Mouse (Mus musculus) midbrain, embryonic 13.5 days (tissue): ENCODE measurements around the gene Apol7e. TPM values are rescaled to one million over a fixed set of nuclear protein-coding genes. Genes with fewer than 3 reads are reported as not detected.
"Not testable (repeated sequence)": the region's sequence is repeated elsewhere in the genome, so short reads cannot be mapped to it uniquely, and the experiment has no call there.

Source experiments
- ATAC-seq: fragments of 200-750 bp; cut with Nextera tagmentation; 2 replicates; pipeline ENCODE4 v1.8.0; 2017; ENCODE audit warnings: mild to moderate bottlenecking, moderate TSS enrichment, moderate library complexity
- H3K27ac ChIP-seq: fragments of 300-500 bp; sonication (generic); 2 replicates; pipeline ENCODE4 v1.5.1; 2015; ENCODE audit warnings: inconsistent platforms, mild to moderate bottlenecking, moderate library complexity
- H3K27me3 ChIP-seq: fragments of 300-500 bp; sonication (generic); 2 replicates; pipeline ENCODE4 v1.6.1; 2015; ENCODE audit warnings: mild to moderate bottlenecking, inconsistent platforms
- H3K36me3 ChIP-seq: fragments of 300-500 bp; sonication (generic); 2 replicates; pipeline ENCODE4 v1.6.1; 2015; ENCODE audit warnings: mild to moderate bottlenecking, inconsistent platforms
- H3K4me1 ChIP-seq: fragments of 300-500 bp; sonication (generic); replicated peaks from 2 replicates; pipeline ENCODE4 v1.6.1; 2015; ENCODE audit warnings: inconsistent platforms
- H3K4me2 ChIP-seq: fragments of 300-500 bp; sonication (generic); replicated peaks from 2 replicates; pipeline ENCODE4 v1.6.1; 2015; ENCODE audit warnings: moderate library complexity, mild to moderate bottlenecking, inconsistent platforms
- H3K4me3 ChIP-seq: fragments of 300-500 bp; sonication (generic); replicated peaks from 2 replicates; pipeline ENCODE4 v1.5.1; 2015; ENCODE audit warnings: mild to moderate bottlenecking, inconsistent platforms
- H3K9ac ChIP-seq: fragments of 300-500 bp; sonication (generic); replicated peaks from 2 replicates; pipeline ENCODE4 v1.6.1; 2015; ENCODE audit warnings: mild to moderate bottlenecking, inconsistent platforms
- H3K9me3 ChIP-seq: fragments of 300-500 bp; sonication (generic); 2 replicates; pipeline ENCODE4 v1.6.1; 2016; ENCODE audit warnings: mild to moderate bottlenecking, inconsistent platforms
- WGBS: fragments of 180-500 bp; shearing (Covaris S2); methylation state at CpG from one replicate; pipeline ENCODE4 v1.1.7; 2015; 5-methylcytosine and 5-hydroxymethylcytosine counted together
- polyA plus RNA-seq: library from polyadenylated mRNA; unstranded; fragments of >200 nt; fragmentation: Nextera tagmentation; extraction: Ambion mirVana; gene quantifications from 2 replicates; pipeline ENCODE4 v1.2.1, GENCODE M21; 2015

Apol7e gene
- polyA plus RNA-seq, 1 experiment from 2014 or later = not detected

DNA sequence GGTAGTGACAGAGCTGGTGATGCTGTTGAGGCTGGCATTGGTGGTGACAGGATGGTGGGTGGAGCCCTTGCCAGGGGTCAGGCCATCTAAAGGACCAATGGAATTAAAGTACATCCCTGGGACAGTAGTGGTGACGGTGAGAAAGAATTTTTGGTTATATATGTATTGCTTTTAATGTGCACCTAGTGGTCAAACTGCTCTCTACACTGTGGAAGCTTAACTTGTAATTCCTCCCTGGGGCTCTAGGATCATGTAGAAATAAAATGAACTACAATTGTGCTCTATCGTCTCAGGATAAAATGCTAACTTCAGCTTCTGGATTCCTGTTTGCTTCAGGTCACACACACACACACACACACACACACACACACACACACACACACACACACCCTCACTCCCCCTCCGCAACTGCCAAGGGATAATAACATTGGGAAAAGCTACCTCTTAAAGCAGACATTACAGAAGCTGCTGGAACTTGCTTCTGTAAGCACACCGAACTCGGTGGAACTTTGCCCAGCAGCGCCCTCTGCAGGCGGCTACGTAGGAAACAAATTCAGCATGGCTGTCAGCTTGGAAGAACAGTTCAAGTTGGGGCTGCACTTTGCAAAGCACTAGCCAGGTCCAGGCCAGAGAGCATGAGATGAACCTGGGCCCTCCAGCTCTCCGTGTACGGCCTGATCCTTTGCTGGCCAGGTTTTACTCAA, 25.7 kb downstream of the Apol7e start:
- H3K36me3 ChIP-seq, H3K27me3 ChIP-seq, H3K4me2 ChIP-seq, H3K4me1 ChIP-seq, ATAC-seq, H3K9ac ChIP-seq, H3K9me3 ChIP-seq, H3K4me3 ChIP-seq, H3K27ac ChIP-seq: not testable (repeated sequence)
- WGBS = 24% methylated on average over 2 of the region's 10 CpGs

DNA sequence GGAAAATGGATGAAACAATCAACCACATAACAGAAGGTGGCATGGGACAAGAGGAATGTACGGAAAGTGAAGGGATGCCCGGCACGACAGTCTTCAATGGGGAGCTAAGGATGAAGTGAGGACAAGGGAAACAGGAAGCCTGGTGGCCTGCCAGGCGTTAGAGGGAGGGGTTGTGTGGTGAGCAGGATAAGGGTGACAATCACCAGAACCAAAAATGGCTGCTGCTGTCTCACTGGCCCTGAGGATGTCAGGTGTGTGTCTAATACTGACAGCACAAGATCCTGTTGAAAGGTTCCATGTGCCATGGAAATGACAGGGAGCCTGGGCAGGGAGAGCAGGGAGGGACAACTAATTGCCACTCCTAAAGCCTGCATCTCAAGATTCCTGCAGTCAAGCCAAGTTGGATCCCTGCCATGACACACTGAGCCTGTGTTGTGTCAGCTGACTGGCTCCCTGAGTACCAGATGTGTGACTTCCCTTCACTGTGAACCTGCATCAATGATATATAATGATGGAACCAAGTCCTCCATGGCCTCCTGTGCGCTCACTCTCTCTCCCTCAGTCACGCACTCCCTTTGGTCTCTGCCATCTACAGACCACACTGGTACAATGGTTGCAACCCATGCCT, 26.9 kb downstream of the Apol7e start:
- not testable (repeated sequence) for H3K4me1 ChIP-seq, H3K36me3 ChIP-seq, H3K27me3 ChIP-seq, H3K4me3 ChIP-seq, H3K9me3 ChIP-seq, H3K9ac ChIP-seq, ATAC-seq, H3K27ac ChIP-seq, H3K4me2 ChIP-seq
- 88% methylated on average over 6 of the region's 6 CpGs for WGBS

DNA sequence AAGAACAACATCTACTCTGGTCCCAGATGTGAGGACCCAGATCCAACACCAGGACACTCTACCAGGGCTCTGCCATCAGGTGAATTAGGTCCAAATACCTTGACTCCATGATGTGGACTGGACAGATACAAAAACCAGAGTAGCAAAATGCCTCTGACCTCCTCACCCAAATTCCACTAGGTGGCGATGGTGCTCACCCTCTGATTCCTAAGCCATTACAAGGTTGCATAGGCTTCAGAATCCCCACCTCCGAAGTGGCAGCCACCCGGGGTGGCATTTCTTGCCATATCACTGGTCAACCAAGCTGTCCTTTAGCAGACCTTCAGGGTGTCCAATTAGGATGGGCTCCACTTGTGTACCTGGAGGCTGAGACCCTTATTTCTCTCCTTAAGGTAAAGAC, 28.5 kb downstream of the Apol7e start:
- H3K4me3 ChIP-seq, H3K36me3 ChIP-seq, H3K9me3 ChIP-seq, H3K9ac ChIP-seq, H3K4me1 ChIP-seq, H3K27me3 ChIP-seq, H3K27ac ChIP-seq, H3K4me2 ChIP-seq: not testable (repeated sequence)
- 9% methylated on average over 3 of the region's 3 CpGs for WGBS
- ATAC-seq = 0 out of 2 replicates have a peak, but pooled peaks have one; percentile 45

DNA sequence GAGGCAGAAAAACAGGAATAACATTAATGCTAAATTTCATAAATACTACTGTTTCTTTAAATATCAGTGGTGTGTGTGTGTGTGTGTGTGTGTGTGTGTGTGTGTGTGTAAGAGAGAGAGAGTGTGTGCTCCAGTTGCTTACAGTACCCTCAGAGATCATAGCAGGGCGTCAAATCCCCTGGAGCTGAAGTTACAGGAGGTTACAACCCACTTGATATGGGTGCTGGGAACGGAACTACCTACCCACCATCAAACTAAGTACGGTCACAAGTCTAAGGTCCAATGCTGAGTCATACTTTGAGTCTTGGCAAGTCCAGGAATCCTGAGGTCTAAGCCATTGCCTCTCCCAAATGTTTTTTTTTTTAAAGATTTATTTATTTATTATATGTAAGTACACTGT, 29.1 kb downstream of the Apol7e start:
- 91% methylated on average over 3 of the region's 3 CpGs for WGBS
- not testable (repeated sequence) for H3K4me2 ChIP-seq, H3K4me3 ChIP-seq, H3K27ac ChIP-seq, H3K4me1 ChIP-seq, ATAC-seq, H3K36me3 ChIP-seq, H3K27me3 ChIP-seq, H3K9ac ChIP-seq, H3K9me3 ChIP-seq

DNA sequence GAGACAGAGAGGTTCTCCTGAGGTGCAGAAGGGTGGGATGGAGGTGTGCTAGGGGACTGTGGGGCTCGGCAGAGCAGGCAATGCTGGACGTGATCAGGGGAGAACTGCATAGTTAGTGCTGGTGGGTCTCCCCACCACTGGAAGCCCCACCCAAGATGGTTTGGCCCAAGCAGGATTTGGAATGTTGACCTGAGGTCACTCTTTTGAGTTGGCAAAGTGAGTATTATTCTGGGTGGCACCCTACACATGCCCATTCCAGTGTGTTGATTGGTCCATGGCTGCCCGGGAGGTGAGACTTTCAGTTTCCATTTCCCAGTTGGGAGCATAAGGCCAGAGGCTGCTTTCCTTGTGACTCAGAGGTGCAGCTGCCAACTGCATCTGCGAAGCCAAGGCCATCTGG, 30.1 kb downstream of the Apol7e start, which contains the start of gene Apol9b:
TSS of gene Apol9b (plus strand) at position 301 of the 400 bp plus-strand sequence.
- not testable (repeated sequence) for ATAC-seq, H3K4me3 ChIP-seq, H3K9me3 ChIP-seq, H3K36me3 ChIP-seq, H3K4me2 ChIP-seq, H3K27ac ChIP-seq, H3K27me3 ChIP-seq, H3K4me1 ChIP-seq, H3K9ac ChIP-seq
- 89% methylated on average over 1 of the region's 4 CpGs for WGBS

DNA sequence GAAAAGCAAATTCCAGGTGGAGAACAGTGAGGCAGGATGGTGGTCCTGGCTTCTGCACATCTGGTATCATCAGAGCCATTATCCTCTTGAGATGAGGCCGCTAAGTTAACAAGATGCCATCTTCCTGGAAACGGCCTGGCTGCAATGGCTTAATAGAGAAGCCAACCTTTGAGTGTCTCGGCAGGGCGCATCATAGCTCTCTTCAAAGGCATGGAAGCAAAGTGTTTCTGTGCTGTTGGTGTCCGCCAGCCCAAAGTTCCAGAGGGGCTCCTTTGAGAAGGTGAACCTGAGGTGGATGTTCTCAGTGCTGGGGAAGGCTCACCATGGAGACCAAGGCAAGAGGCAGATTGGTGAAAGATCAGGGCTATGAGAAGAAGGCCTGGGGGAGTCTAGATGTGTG, 32.9 kb downstream of the Apol7e start:
- H3K27ac ChIP-seq = no peak overlapping the region
- H3K4me3 ChIP-seq = no peak overlapping the region
- H3K27me3 ChIP-seq = no peaks in the 10 kb centered on the region
- no peaks in the 10 kb centered on the region for H3K4me1 ChIP-seq
- no peak for ATAC-seq
- H3K9me3 ChIP-seq = no peaks in the 10 kb centered on the region
- 91% methylated on average over 5 of the region's 5 CpGs for WGBS
- no peak overlapping the region for H3K4me2 ChIP-seq
- no peaks in the 10 kb centered on the region for H3K36me3 ChIP-seq
- H3K9ac ChIP-seq = no peak overlapping the region

DNA sequence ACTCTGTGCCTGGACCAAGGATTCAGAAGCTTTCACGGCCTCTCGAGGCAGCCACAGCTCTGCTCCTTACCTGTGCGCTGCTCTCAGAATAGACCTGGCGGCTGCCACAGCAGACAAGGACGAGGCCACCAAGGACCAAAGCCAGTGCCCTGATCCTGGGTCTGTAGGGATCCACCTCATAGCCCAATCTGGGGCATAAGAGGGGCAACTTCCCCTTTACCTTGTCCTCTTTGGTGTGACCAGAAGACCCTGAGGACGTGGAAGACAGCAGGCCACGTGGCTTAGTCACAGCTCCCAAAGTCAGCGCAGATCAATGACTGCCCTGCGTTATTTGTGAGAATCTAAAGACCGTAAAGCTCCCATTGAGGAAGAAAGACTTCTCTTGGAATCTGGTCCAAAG, 34.2 kb downstream of the Apol7e start:
- WGBS = 76% methylated on average over 10 of the region's 10 CpGs
- not testable (repeated sequence) for H3K4me3 ChIP-seq, H3K36me3 ChIP-seq, H3K27ac ChIP-seq, H3K9me3 ChIP-seq, H3K9ac ChIP-seq, H3K4me1 ChIP-seq, H3K4me2 ChIP-seq, ATAC-seq, H3K27me3 ChIP-seq

DNA sequence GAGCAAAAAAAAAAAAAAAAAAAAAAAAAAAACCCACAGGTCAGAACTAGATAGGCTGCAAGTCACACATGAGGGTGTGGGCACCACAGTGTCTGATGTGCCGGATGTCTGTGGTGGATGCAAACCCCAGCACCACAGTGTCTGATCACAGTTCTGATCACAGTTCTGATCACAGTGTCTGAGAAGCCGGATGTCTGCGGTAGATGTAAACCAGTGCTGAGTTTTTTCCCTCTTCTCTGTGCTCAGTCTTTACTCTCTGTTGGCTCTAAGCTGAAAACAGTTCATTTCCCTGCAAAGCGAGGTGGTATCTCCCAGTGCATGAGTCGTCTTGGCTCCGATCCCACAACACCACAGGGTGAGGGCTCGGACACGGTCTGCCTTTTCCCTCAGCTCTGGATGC, 34.7 kb downstream of the Apol7e start:
- H3K27me3 ChIP-seq, H3K27ac ChIP-seq, H3K4me2 ChIP-seq, H3K36me3 ChIP-seq, ATAC-seq, H3K4me1 ChIP-seq, H3K4me3 ChIP-seq, H3K9me3 ChIP-seq, H3K9ac ChIP-seq: not testable (repeated sequence)
- 84% methylated on average over 8 of the region's 8 CpGs for WGBS

DNA sequence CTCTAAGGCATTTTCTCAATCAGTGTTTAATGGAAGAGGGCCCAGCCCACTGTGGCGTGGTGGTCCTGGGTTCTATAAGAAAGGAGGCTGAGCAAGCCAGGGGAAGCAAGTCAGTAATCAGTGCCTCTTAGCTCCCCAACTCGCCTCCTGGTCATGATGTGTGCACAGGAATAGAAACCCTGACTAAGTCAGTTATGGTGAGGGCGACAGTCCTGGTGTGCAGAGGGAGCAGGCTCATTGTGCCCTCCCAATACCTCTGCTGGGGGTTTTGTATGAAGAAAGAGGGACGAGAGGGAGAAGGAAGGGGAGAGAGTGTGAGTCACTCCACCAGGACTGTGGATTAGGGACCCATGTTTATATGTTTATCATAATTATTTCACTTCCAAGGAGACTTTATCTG, 35.2 kb downstream of the Apol7e start:
- not testable (repeated sequence) for H3K27ac ChIP-seq, H3K4me2 ChIP-seq, H3K9ac ChIP-seq, H3K4me3 ChIP-seq, ATAC-seq, H3K9me3 ChIP-seq, H3K36me3 ChIP-seq, H3K27me3 ChIP-seq, H3K4me1 ChIP-seq
- 52% methylated on average over 4 of the region's 4 CpGs for WGBS

DNA sequence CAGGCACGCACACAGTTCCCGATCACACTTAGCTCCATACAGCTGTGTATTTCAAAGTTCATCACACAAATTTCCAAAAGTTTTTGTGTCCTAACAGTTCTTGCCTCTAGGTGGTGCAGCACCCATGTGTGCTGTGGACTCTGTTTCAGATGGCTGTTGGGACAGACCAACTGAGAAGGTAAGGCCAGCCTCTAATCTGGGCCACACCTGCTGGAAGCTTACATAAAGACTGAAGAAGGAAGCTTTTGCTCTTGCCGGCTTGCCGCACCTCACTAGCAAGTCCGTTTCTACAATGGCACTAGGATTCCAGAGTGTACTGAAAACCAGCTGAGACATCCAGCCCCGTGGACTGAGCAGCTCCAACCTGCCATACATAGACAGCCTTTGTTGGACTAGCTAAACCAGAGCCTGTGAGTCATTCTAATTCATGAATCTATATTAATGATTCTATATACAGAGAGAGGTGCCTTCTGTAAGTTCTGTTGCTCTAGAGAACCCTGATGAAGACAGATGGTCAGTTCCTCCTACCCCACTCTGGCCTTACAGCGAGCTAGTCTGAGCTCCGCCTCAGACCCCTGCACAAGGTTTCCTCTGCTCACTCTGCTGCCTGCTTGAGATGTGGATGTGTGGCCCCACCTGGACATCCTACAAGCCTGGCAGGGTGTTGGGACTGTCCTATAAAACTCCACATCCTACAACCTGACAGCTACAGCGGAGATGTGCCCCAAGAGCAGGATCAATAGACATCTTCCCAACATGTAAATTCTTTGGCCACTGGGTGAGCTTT, 42.0 kb downstream of the Apol7e start:
- Histone ChIP-seq H3K27me3 (no peaks in the 10 kb centered on the region), H3K36me3 (no peaks in the 10 kb centered on the region), H3K4me3 (no peak overlapping the region), H3K9me3 (no peaks in the 10 kb centered on the region), H3K4me1 (no peaks in the 10 kb centered on the region), H3K9ac (no peak overlapping the region), H3K4me2 (no peak overlapping the region), H3K27ac (no peak overlapping the region)
- WGBS = 80% methylated on average over 9 of the region's 9 CpGs
- ATAC-seq = no peak

DNA sequence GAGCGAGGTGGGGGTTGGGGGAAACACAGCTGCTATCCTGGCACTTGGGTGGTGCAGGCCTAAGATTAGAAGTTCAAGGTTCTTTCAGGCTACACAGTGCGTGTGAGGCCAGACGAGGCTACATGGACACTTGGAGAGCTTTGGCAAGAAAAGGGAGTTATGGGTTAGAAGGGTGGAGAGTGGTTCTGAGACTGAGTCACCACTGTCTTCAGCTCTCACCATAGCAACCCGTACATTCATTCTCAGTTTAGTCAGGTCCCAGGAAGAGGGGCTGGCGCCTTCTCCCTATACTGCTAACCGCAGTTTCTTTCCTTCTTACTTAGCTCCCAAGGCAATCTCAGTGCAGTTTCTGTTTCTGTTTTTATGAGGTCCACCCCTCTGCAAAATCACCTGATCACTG, 42.9 kb downstream of the Apol7e start:
- not testable (repeated sequence) for H3K4me2 ChIP-seq, H3K9me3 ChIP-seq, H3K27ac ChIP-seq, H3K4me3 ChIP-seq, H3K4me1 ChIP-seq, ATAC-seq, H3K9ac ChIP-seq, H3K27me3 ChIP-seq, H3K36me3 ChIP-seq
- 91% methylated on average over 6 of the region's 6 CpGs for WGBS

DNA sequence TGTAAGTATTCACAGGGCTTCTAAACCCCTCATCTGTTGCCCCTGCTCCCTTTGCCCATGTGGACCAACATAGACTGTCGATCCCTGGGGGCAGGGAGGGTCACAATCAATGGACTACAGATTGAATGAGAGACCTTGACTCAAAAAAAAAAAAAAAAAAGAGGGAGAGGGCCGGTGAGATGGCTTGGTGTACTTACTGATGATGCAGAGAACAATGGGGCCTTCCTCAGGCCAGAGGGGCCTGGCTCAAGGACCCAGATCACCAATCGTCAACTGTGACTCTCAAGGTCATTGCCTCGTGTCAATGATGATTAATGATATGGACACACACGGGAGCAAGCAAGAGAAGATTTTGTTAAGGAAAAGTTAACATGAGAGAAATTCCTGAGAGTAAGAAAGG, 46.0 kb downstream of the Apol7e start:
- no peak overlapping the region for H3K4me2 ChIP-seq
- WGBS = 38% methylated on average over 5 of the region's 5 CpGs
- H3K27ac ChIP-seq = no peak overlapping the region
- no peaks in the 10 kb centered on the region for H3K36me3 ChIP-seq
- H3K4me1 ChIP-seq = no peaks in the 10 kb centered on the region
- H3K9me3 ChIP-seq = no peaks in the 10 kb centered on the region
- no peaks in the 10 kb centered on the region for H3K27me3 ChIP-seq
- H3K4me3 ChIP-seq = no peak overlapping the region
- no peak overlapping the region for H3K9ac ChIP-seq
- no peak for ATAC-seq
